Mouse (Mus musculus) testis, postnatal 10 days (tissue): Measurements from ENCODE around the gene Trappc10.
"Not testable (repeated sequence)": the region's sequence is repeated elsewhere in the genome, so short reads cannot be mapped to it uniquely, and the experiment has no call there.

Experiments
- DNase-seq: peaks from one replicate; pipeline ENCODE4 v3.0.0; 2021; ENCODE audit warnings: low spot score

Trappc10 gene

DNA sequence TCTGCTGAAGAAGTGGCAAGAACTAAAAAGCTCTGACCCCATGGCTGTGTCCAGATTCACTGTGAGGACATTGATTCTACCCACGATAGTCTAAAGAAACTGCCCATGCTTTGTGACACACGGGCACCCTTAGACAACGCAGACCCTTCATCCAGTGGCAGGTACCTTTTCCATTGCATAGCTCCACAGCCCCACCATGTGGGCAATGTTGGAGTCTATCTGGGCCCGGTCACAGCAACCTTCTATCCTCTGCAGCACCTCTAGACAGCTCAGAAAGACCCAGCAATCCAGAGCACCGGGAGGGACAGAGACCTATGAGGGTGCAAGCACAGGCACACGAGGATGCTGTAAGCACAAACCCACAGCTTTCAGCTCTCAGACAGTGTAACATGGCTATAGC, 33.1 kb downstream of the Trappc10 start:
- DNase-seq: no peak

- no peak for DNase-seq
These were observed 43.3 kb downstream of the Trappc10 start for GRCm38 (mm10) chr10:78201182-78201581.

GRCm38 (mm10) chr10:78192933-78193332, 51.5 kb downstream of the Trappc10 start:
- DNase-seq: no peak

- DNase-seq: not testable (repeated sequence)
These were observed 58.4 kb downstream of the Trappc10 start for GRCm38 (mm10) chr10:78186076-78186475.

GRCm38 (mm10) chr10:78185381-78185725, 59.1 kb downstream of the Trappc10 start:
- no peak for DNase-seq

DNA sequence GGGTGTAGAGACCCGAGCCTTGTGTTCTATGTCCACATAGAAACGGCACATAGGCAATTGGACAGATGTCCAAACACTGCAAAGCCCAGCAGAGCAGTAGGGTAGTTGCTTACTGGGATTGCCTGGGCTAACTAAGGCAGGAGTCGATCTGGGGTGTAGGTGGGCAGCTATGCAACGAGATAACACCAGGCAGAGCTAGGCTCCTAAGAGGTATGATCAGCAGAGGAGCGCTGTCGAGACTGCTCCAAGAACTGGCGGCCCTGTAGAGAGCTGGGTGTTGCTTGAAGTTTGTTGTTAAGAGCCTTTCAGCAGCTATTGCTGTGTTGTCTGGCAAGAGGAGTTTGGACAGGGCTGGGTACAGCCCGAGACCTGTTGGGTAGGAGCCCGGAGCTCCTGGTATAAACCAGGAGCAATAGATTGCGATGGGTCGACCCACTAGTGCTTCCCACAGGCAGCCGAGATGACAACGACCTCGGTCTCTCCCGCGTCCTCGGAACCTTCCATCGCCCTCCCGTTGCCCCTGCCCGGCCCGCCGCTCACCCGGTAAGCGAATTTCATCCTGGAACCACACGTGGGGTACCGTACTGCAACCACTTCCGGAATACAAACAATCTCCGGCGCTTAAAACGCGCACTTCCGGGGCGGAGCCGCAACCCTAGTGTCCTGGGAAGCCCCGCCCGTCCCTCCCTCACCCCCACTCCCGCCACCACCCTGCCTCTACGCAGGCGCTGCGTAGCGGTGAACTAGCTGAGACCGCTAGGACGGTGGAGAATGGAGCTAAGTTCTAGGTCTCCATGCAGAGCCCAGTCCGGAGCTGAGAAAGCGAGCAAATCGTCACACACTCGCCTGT, 59.7 kb downstream of the Trappc10 start, which contains the start of gene Pwp2:
Gene Pwp2, minus strand, starts transcription at position 619 of the 850 bp plus-strand sequence.
- DNase-seq: peak; percentile 90

DNA sequence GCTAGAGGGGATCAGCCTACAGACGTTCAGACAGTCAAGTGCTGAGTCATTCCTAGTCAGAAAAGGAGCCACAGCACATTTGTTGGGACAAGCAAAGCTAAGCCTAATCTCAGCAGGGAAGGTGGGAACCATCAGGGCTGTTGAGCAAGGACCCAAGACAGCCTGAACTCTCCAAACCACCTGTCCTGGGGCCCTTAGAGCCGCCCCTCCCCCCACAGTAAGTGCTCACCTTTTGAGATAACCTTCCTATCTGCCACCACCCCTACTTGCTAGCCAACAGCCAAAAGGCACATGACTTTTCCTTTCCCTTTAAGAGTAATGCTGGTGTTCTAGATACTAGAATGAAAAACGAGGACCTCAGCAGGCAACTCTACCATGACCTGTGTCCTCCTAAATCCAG, 60.9 kb downstream of the Trappc10 start:
- DNase-seq: no peak

GRCm38 (mm10) chr10:78182321-78182720, 62.1 kb downstream of the Trappc10 start:
- no peak for DNase-seq

DNA sequence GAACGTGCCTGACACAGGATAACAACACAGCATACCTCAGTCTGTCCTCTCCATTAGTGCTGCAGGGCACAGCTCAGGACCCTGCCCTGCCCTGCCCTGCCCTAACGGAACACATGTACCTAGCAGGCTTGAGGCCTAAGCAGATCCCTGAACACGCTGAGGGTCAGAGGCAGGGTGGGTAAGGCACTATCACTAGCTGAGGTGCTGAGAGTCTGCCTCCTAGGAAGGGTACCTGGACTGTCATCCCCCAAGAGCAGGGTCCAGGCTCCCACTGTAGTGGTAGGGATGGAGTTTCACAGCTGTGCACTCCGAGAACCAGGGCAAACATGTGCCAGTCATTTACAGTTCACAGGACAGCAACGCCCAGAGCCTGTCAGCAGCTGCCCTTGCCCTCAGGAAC, 70.0 kb downstream of the Trappc10 start:
- no peak for DNase-seq

- no peak for DNase-seq
These were observed 72.9 kb downstream of the Trappc10 start for GRCm38 (mm10) chr10:78171581-78171980.

DNA sequence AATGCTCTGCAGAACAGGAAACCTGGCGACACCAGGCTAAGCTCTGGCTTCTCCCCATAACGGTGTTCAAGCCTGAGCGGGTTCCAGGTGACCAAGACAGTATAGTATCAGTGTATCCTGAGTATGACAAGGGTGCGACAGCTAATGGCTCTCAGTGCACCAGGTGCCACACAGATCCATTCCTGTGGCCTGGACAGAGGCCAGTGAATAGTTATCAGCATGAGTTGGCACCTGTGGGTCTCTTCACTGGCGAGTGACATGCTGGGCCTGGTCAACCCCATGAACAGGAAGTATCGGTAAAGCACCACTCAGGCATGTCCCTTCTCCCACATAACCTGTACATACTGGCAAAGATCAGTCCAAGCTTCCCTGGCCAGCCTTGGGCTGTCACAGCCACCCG, 73.4 kb downstream of the Trappc10 start:
- no peak for DNase-seq

- DNase-seq: no peak
These were observed 74.0 kb downstream of the Trappc10 start for GRCm38 (mm10) chr10:78170445-78170844.

GRCm38 (mm10) chr10:78169281-78170042, 75.0 kb downstream of the Trappc10 start, which contains the start of gene D10Jhu81e:
TSS of gene D10Jhu81e (minus strand) at chr10:78169782.
- peak; percentile 100 for DNase-seq

- DNase-seq: no peak
These were observed 75.6 kb downstream of the Trappc10 start for GRCm38 (mm10) chr10:78168792-78169191.

DNA sequence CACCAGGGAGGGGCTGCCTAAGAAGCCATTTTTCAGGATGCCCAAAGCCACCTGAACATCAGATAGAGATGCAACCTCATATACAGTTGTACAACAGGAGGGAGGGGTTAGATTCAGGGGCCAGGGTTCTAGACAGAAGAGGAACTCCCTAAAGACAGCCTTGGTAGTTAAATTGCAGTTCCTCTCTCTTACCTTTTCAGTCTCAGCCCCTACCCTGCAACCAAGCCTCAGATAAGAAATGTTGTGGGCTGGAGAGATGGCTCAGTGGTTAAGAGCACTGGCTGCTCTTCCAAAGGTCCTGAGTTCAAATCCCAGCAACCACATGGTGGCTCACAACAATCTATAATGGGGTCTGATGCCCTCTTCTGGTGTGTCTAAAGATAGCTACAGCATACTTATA, 76.7 kb downstream of the Trappc10 start:
- DNase-seq: no peak

DNA sequence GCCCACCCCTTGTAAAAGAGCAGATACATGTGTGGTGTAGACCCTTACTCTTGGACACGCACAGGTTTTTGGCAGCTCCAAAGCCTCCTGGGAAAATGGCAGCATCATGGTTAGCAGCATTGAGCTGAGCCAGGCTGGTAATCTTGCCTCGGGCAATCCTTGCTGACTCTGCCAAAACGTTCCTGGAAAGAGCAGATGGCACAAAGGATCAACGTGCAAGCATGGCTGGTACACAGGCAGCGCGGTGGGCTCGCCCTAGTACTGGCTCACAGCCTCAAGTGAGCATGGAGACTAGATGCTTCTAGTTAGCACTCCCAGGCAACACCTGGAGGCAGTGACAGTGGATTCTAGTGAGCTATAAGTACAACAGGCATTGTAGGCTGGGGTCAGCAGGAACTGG, 77.1 kb downstream of the Trappc10 start:
- no peak for DNase-seq

GRCm38 (mm10) chr10:78165256-78166005, 79.0 kb downstream of the Trappc10 start:
- DNase-seq: no peak

DNA sequence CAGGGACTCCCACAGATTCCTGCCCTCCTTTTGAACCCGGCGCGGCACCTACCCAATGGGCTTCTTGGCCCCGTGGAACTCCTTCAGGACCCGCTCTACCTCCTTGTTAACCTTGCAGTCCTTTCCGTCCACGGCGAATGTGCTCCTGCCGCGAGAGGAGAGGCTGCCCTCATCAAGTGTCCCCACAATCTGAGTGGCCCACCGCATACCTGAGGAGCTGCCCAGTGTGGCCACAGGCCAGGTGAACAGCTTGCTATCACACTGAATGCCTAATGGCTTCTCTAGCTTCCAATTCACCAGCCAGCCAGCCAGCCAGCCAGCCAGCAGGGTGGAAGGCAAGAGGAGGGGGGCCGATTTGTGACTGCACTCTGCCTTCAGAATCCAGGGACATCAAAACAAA, 79.7 kb downstream of the Trappc10 start:
- DNase-seq: no peak

DNA sequence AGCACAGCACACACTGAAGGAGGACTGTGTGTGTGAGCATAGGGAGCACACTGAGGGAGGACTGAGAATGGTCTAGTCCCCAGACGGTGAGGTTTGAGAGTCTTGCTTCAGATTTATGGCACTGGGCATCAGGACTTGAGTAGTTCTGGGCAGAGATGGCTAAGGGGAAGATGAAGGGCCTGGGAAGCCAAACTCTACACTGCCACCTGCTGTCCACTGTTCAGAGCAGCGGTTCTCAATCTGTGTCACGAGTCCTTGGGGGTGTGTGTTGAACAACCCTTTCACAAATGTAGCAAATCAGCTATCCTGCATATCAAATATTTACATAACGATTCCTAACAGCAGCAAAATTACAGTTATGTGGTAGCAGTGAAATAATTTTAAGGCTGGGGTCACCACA, 80.5 kb downstream of the Trappc10 start:
- DNase-seq: peak; percentile 85

- no peak for DNase-seq
These were observed 81.2 kb downstream of the Trappc10 start for GRCm38 (mm10) chr10:78163241-78163640.

DNA sequence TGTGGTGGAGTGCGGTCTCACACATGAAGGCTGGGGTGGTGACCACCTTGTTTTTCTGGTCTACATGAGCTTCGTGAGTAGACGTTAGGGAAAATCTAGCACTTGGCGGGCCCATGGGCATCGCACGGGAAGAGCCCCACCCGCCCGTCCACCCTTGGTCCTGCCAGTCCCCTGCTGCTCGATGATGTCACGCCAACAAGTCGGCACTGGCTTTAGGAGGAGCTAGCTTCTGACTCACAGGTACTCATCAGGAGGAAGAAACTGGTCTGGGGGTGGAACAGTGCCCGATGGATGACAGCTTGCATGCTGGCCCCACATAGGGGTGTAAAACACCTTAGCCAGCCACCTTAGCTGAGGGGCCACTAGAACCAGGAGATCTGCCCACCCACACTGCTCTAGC, 81.8 kb downstream of the Trappc10 start:
- no peak for DNase-seq

- no peak for DNase-seq
These were observed 83.3 kb downstream of the Trappc10 start for GRCm38 (mm10) chr10:78161096-78161495.
